Comparison of ENCODE assay signal across 21 mouse cellular contexts in genomic region chr6:72976866-72977265, GRCm38 (mm10). TPM values are rescaled to one million over a fixed set of nuclear protein-coding genes. Genes with fewer than 3 reads are reported as not detected.
DNase-seq lines count a peak whose midpoint lies in the region; TF ChIP-seq lines count a peak whose summit lies in the region.
"Had no signal": no experiment of that assay in that cellular context is flagged by ENCODE, and none has a peak within 500 bp of the region (broad histone marks: within the 10 kb centered on the region; RNA-seq: fewer than 3 reads in every experiment).

No protein-coding gene starts in this region.

- peak; percentile 17 for DNase-seq in gastrocnemius, postnatal 25 days
- no peak for DNase-seq in gastrocnemius, adult 8-10 months (ENCODE audit: low spot score in 2 of 2)
- peak; percentile 35 for DNase-seq in kidney, postnatal 14 days
- no peak for DNase-seq in kidney, postnatal 36 days
- peak; percentile 54 for DNase-seq in Muller cell, postnatal 12 days (ENCODE audit: inconsistent ontology term)
- DNase-seq in thymus, postnatal 0 days (ENCODE audit: low spot score) = no peak
- DNase-seq: adrenal gland, adult 8-10 months; cerebellum, adult 9-11 months; heart, postnatal 36 days; left cerebral cortex, postnatal 4 days; liver; right cerebral cortex, postnatal 14 days; spleen, adult 18-20 months; thymus, postnatal 36 days had no signal

- no peaks in the 10 kb centered on the region for H3K79me2 ChIP-seq in myocyte (ENCODE audit: control insufficient read depth, insufficient read depth)

- no peak for TF ChIP-seq POLR2A in myocyte (IDR thresholded peaks at IDR 0.05; ENCODE audit: insufficient read length, low read depth)

- H3K4me2 ChIP-seq in myocyte (ENCODE audit: low read depth) = peak overlapping the region; percentile 8
- H3K4me2 ChIP-seq: embryonic facial prominence, embryonic 12.5 days; forebrain, embryonic 13.5 days; hindbrain, embryonic 15.5 days; midbrain, embryonic 15.5 days had no signal

- no peaks in the 10 kb centered on the region for H3K36me3 ChIP-seq in myocyte (ENCODE audit: control insufficient read depth, insufficient read depth)
- H3K36me3 ChIP-seq: embryonic facial prominence, embryonic 12.5 days; hindbrain, embryonic 15.5 days; midbrain, embryonic 15.5 days had no signal

- no peaks in the 10 kb centered on the region for H3K27me3 ChIP-seq in myocyte (ENCODE audit: control insufficient read depth, insufficient read depth, insufficient read length)
- H3K27me3 ChIP-seq: embryonic facial prominence, embryonic 12.5 days; forebrain, embryonic 13.5 days; hindbrain, embryonic 15.5 days; midbrain, embryonic 15.5 days; Patski had no signal

- H3ac ChIP-seq in myocyte (ENCODE audit: control insufficient read depth, insufficient read length) = no peak overlapping the region

- H3K4me3 ChIP-seq in myocyte = no peak overlapping the region
- H3K4me3 ChIP-seq: embryonic facial prominence, embryonic 12.5 days; erythroblast, embryonic 14.5 days; forebrain, embryonic 13.5 days; hindbrain, embryonic 15.5 days; midbrain, embryonic 15.5 days had no signal

TF ChIP-seq in myocyte, 11 proteins besides CTCF, POLR2A, EP300 and RAD21:
- TF ChIP-seq USF1 (IDR thresholded peaks at IDR 0.05; ENCODE audit: low read depth) = no peak
- peak; percentile 82 for TF ChIP-seq TCF12 (IDR thresholded peaks at IDR 0.05; ENCODE audit: insufficient read depth, poor library complexity, severe bottlenecking)
- TF ChIP-seq CEBPB (IDR thresholded peaks at IDR 0.05; ENCODE audit: insufficient read depth, poor library complexity, severe bottlenecking) = no peak
- peak; percentile 90 for TF ChIP-seq TCF3 (IDR thresholded peaks at IDR 0.05; ENCODE audit: insufficient read length, low read depth)
- no peak for TF ChIP-seq SRF (IDR thresholded peaks at IDR 0.05; ENCODE audit: control insufficient read depth, insufficient read length, low read depth)
- peak; percentile 18 to 95 (median 93) for TF ChIP-seq MYOD1 (IDR thresholded peaks at IDR 0.05; ENCODE audit: control insufficient read depth in 1 of 3, insufficient read length in 2 of 3, low read depth in 2 of 3)
- TF ChIP-seq POLR2AphosphoS2 (IDR thresholded peaks at IDR 0.05; ENCODE audit: insufficient read length, low read depth) = no peak
- TF ChIP-seq MYOG (IDR thresholded peaks at IDR 0.05; ENCODE audit: control insufficient read depth in 1 of 3, insufficient read depth in 1 of 3, insufficient read length in 2 of 3, low read depth in 2 of 3) = peak; percentile 91 to 99 (median 92)

RNA-seq across cellular contexts. Expression of gene Tmsb10, which starts 18.3 kb away (rescaled TPM):
- 100 to 1,000 TPM in 1 of 2 experiments, 10 to 100 TPM in 1; 81.7 to 136 TPM for total RNA-seq in gastrocnemius, postnatal 25 days (2021)
- 10 to 100 TPM; 16.2 to 39.9 (median 26.6) TPM for total RNA-seq in gastrocnemius, adult 8-10 months (2022)
- 6,677 TPM for polyA plus RNA-seq in myocyte (2012; fragmentation: generic; extraction: Trizol)
- polyA plus RNA-seq in thymus, postnatal 0 days (2015; fragmentation: Nextera tagmentation; extraction: Ambion mirVana) = 2,490 and 2,753 TPM in 2 replicates

Comparison
In these comparisons a context has a peak if more than half of its experiments do, and no peak if none do; other contexts are left out.
1. DNase-seq: peak in gastrocnemius, postnatal 25 days (single experiment), kidney, postnatal 14 days (single experiment) and Muller cell, postnatal 12 days (single experiment); none in gastrocnemius, adult 8-10 months (0 of 2), kidney, postnatal 36 days (0 of 2) and thymus, postnatal 0 days (single experiment).